Mouse (Mus musculus) stomach, postnatal 0 days (tissue): Measurements from ENCODE around the gene Lrguk. TPM values are rescaled to one million over a fixed set of nuclear protein-coding genes. Genes with fewer than 3 reads are reported as not detected.

Experiments used
- ATAC-seq: fragments of 200-750 bp; cut with Nextera tagmentation; 2 replicates; pipeline ENCODE4 v1.8.0; 2017; ENCODE audit not compliant: low FRiP score, low TSS enrichment
- DNase-seq: peaks from one replicate; pipeline ENCODE4 v3.0.0-alpha.2; 2016; ENCODE audit warnings: low spot score
- H3K27ac ChIP-seq: fragments of 300-500 bp; sonication (generic); replicated peaks from 2 replicates; pipeline ENCODE4 v1.5.1; 2014; ENCODE audit warnings: mild to moderate bottlenecking, control low read depth
- H3K27me3 ChIP-seq: fragments of 300-500 bp; sonication (generic); 2 replicates; pipeline ENCODE4 v1.6.1; 2014; ENCODE audit warnings: low read length; ENCODE audit not compliant: control insufficient read depth, insufficient read depth
- H3K36me3 ChIP-seq: fragments of 300-500 bp; sonication (generic); 2 replicates; pipeline ENCODE4 v1.6.1; 2014; ENCODE audit warnings: low read length, mixed read lengths; ENCODE audit not compliant: control insufficient read depth, insufficient read depth
- H3K4me1 ChIP-seq: fragments of 300-500 bp; sonication (generic); replicated peaks from 2 replicates; pipeline ENCODE4 v1.6.1; 2014; ENCODE audit warnings: antibody characterized with exemption; ENCODE audit not compliant: control insufficient read depth, insufficient read depth
- H3K4me2 ChIP-seq: fragments of 300-500 bp; sonication (generic); replicated peaks from 2 replicates; pipeline ENCODE4 v1.6.1; 2014; ENCODE audit warnings: low read depth, mild to moderate bottlenecking, control low read depth, moderate library complexity
- H3K4me3 ChIP-seq: fragments of 300-500 bp; sonication (generic); 2 replicates; pipeline ENCODE4 v1.5.1; 2014; ENCODE audit warnings: low read depth, low read length, control low read depth
- H3K9ac ChIP-seq: fragments of 300-500 bp; sonication (generic); 2 replicates; pipeline ENCODE4 v1.6.1; 2014; ENCODE audit warnings: mild to moderate bottlenecking, low read length, control low read depth, mixed read lengths
- H3K9me3 ChIP-seq: fragments of 300-500 bp; sonication (generic); 2 replicates; pipeline ENCODE4 v1.6.1; 2016; ENCODE audit warnings: low read length; ENCODE audit not compliant: control insufficient read depth
- CTCF ChIP-seq: IDR thresholded peaks from 2 replicates; pipeline ENCODE4 v1.5.1; 2016; ENCODE audit warnings: antibody characterized with exemption, low read depth, mild to moderate bottlenecking, moderate library complexity
- EP300 ChIP-seq: optimal IDR thresholded peaks from 2 replicates; pipeline ENCODE3; 2016; ENCODE audit warnings: antibody characterized with exemption
- WGBS: fragments of 180-500 bp; shearing (Covaris S2); extraction: QIAGEN DNeasy Blood & Tissue Kit; methylation state at CpG from one replicate; pipeline ENCODE4 v1.1.7; 2014; 5-methylcytosine and 5-hydroxymethylcytosine counted together
- polyA plus RNA-seq: library from polyadenylated mRNA; unstranded; fragments of >200 nt; fragmentation: Nextera tagmentation; extraction: Ambion mirVana; gene quantifications from 2 replicates; pipeline ENCODE4 v1.2.1, GENCODE M21; 2015

The Lrguk gene
- polyA plus RNA-seq, 1 experiment from 2014 or later: 0.21 TPM

- no peaks in the 10 kb centered on the region for H3K9me3 ChIP-seq
- no peaks in the 10 kb centered on the region for H3K27me3 ChIP-seq
- 65% methylated on average over 11 of the region's 11 CpGs for WGBS
- DNase-seq (peak; percentile 19), ATAC-seq (peak; percentile 15; the same call in 1 of the 2 replicates)
- no peaks in the 10 kb centered on the region for H3K36me3 ChIP-seq
- H3K9ac ChIP-seq: no peak overlapping the region
- H3K4me2 ChIP-seq: no peak overlapping the region
- no peak for TF ChIP-seq CTCF
- no peak for TF ChIP-seq EP300
- no peak overlapping the region for H3K4me3 ChIP-seq
- no peak overlapping the region for H3K27ac ChIP-seq
- H3K4me1 ChIP-seq: no peaks in the 10 kb centered on the region
Measured at GRCm38 (mm10) chr6:34046551-34047186, 17.4 kb downstream of the Lrguk start.

- Histone ChIP-seq H3K27me3 (no peaks in the 10 kb centered on the region), H3K4me2 (no peak overlapping the region), H3K27ac (no peak overlapping the region), H3K4me3 (no peak overlapping the region), H3K36me3 (no peaks in the 10 kb centered on the region), H3K4me1 (no peaks in the 10 kb centered on the region), H3K9ac (no peak overlapping the region), H3K9me3 (no peaks in the 10 kb centered on the region)
- no peak for ATAC-seq
- WGBS: 75% methylated on average over 2 of the region's 2 CpGs
- no peak for DNase-seq
- no peak for TF ChIP-seq EP300
Measured at GRCm38 (mm10) chr6:34049433-34049832, 20.2 kb downstream of the Lrguk start.

GRCm38 (mm10) chr6:34059741-34060140 lies 30.5 kb downstream of the Lrguk start:
- Histone ChIP-seq H3K9ac (no peak overlapping the region), H3K27me3 (no peaks in the 10 kb centered on the region), H3K9me3 (no peaks in the 10 kb centered on the region), H3K27ac (no peak overlapping the region), H3K36me3 (no peaks in the 10 kb centered on the region), H3K4me1 (no peaks in the 10 kb centered on the region), H3K4me2 (no peak overlapping the region), H3K4me3 (no peak overlapping the region)
- WGBS: 89% methylated on average over 6 of the region's 6 CpGs
- DNase-seq (no peak), ATAC-seq (no peak)
- TF ChIP-seq EP300 (no peak), CTCF (no peak)

- H3K4me2 ChIP-seq: no peak overlapping the region
- H3K4me1 ChIP-seq: no peaks in the 10 kb centered on the region
- TF ChIP-seq CTCF (no peak), EP300 (no peak)
- H3K27me3 ChIP-seq: no peaks in the 10 kb centered on the region
- 83% methylated on average over 7 of the region's 7 CpGs for WGBS
- no peak overlapping the region for H3K27ac ChIP-seq
- no peak for ATAC-seq
- H3K36me3 ChIP-seq: no peaks in the 10 kb centered on the region
- H3K4me3 ChIP-seq: no peak overlapping the region
- no peak for DNase-seq
- H3K9ac ChIP-seq: no peak overlapping the region
- no peaks in the 10 kb centered on the region for H3K9me3 ChIP-seq
Measured at GRCm38 (mm10) chr6:34066790-34067189, 37.5 kb downstream of the Lrguk start.

GRCm38 (mm10) chr6:34067271-34067670 lies 38.0 kb downstream of the Lrguk start:
- TF ChIP-seq CTCF (no peak), EP300 (no peak)
- H3K27me3 ChIP-seq: no peaks in the 10 kb centered on the region
- H3K4me3 ChIP-seq: no peak overlapping the region
- H3K9ac ChIP-seq: no peak overlapping the region
- no peak overlapping the region for H3K4me2 ChIP-seq
- H3K4me1 ChIP-seq: no peaks in the 10 kb centered on the region
- H3K27ac ChIP-seq: no peak overlapping the region
- H3K9me3 ChIP-seq: no peaks in the 10 kb centered on the region
- H3K36me3 ChIP-seq: no peaks in the 10 kb centered on the region
- ATAC-seq: no peak
- DNase-seq: no peak
- WGBS: 93% methylated on average over 8 of the region's 8 CpGs

GRCm38 (mm10) chr6:34071936-34072335 lies 42.7 kb downstream of the Lrguk start:
- Histone ChIP-seq H3K27ac (no peak overlapping the region), H3K4me2 (no peak overlapping the region), H3K27me3 (no peaks in the 10 kb centered on the region), H3K36me3 (no peaks in the 10 kb centered on the region), H3K4me3 (no peak overlapping the region), H3K9me3 (no peaks in the 10 kb centered on the region), H3K4me1 (no peaks in the 10 kb centered on the region), H3K9ac (no peak overlapping the region)
- TF ChIP-seq EP300: no peak
- TF ChIP-seq CTCF: no peak
- DNase-seq (no peak), ATAC-seq (no peak)
- WGBS: 62% methylated on average over 5 of the region's 5 CpGs
